Mouse (Mus musculus): Measurements from ENCODE around the gene Cnnm2. TPM values are rescaled to one million over a fixed set of nuclear protein-coding genes. Genes with fewer than 3 reads are reported as not detected.

Cnnm2 gene
- polyA plus RNA-seq, 1 experiment from 2014 or later = 4.2 TPM

- Histone ChIP-seq H3K4me1 (ENCODE audit: control insufficient read depth, insufficient read depth, low read length) (peaks cover 10% of the 10 kb centered on the region), H3K36me3 (ENCODE audit: control insufficient read depth, insufficient read depth, low read length) (no peaks in the 10 kb centered on the region), H3K4me2 (ENCODE audit: low read depth, low read length) (no peak overlapping the region), H3K27me3 (replicated peaks; ENCODE audit: control insufficient read depth, insufficient read depth, low read length) (no peaks in the 10 kb centered on the region), H3K9ac (ENCODE audit: low read depth, low read length) (no peak overlapping the region), H3K9me3 (ENCODE audit: control insufficient read depth, low read length) (no peaks in the 10 kb centered on the region), H3K27ac (replicated peaks; ENCODE audit: low read depth, low read length) (no peak overlapping the region), H3K4me3 (ENCODE audit: low read depth, low read length) (no peak overlapping the region)
- ATAC-seq (ENCODE audit: low read depth) = no peak
- DNase-seq (ENCODE audit: low spot score) = peak; percentile 44
- 29% methylated on average over 8 of the region's 8 CpGs for WGBS
Measured at GRCm38 (mm10) chr19:46794181-46794580, 32.8 kb downstream of the Cnnm2 start.

GRCm38 (mm10) chr19:46799903-46800583 lies 38.6 kb downstream of the Cnnm2 start:
- no peak overlapping the region for H3K4me2 ChIP-seq (ENCODE audit: low read depth, low read length)
- 95% methylated on average over 4 of the region's 4 CpGs for WGBS
- no peak overlapping the region for H3K4me3 ChIP-seq (ENCODE audit: low read depth, low read length)
- H3K9me3 ChIP-seq (ENCODE audit: control insufficient read depth, low read length) = no peaks in the 10 kb centered on the region
- DNase-seq (ENCODE audit: low spot score) = no peak
- H3K27ac ChIP-seq (replicated peaks; ENCODE audit: low read depth, low read length) = no peak overlapping the region
- H3K9ac ChIP-seq (ENCODE audit: low read depth, low read length) = no peak overlapping the region
- H3K27me3 ChIP-seq (replicated peaks; ENCODE audit: control insufficient read depth, insufficient read depth, low read length) = no peaks in the 10 kb centered on the region
- ATAC-seq (ENCODE audit: low read depth) = no peak
- no peaks in the 10 kb centered on the region for H3K36me3 ChIP-seq (ENCODE audit: control insufficient read depth, insufficient read depth, low read length)
- H3K4me1 ChIP-seq (ENCODE audit: control insufficient read depth, insufficient read depth, low read length) = no peaks in the 10 kb centered on the region

- H3K27me3 ChIP-seq (replicated peaks; ENCODE audit: control insufficient read depth, insufficient read depth, low read length) = no peaks in the 10 kb centered on the region
- 86% methylated on average over 7 of the region's 7 CpGs for WGBS
- no peak overlapping the region for H3K27ac ChIP-seq (replicated peaks; ENCODE audit: low read depth, low read length)
- no peak overlapping the region for H3K4me2 ChIP-seq (ENCODE audit: low read depth, low read length)
- ATAC-seq (ENCODE audit: low read depth) = no peak
- no peaks in the 10 kb centered on the region for H3K36me3 ChIP-seq (ENCODE audit: control insufficient read depth, insufficient read depth, low read length)
- DNase-seq (ENCODE audit: low spot score) = no peak
- no peaks in the 10 kb centered on the region for H3K4me1 ChIP-seq (ENCODE audit: control insufficient read depth, insufficient read depth, low read length)
- H3K9me3 ChIP-seq (ENCODE audit: control insufficient read depth, low read length) = no peaks in the 10 kb centered on the region
- no peak overlapping the region for H3K9ac ChIP-seq (ENCODE audit: low read depth, low read length)
- no peak overlapping the region for H3K4me3 ChIP-seq (ENCODE audit: low read depth, low read length)
Measured at GRCm38 (mm10) chr19:46801492-46801891, 40.1 kb downstream of the Cnnm2 start.

GRCm38 (mm10) chr19:46802306-46802705 lies 40.9 kb downstream of the Cnnm2 start:
- WGBS = 79% methylated on average over 9 of the region's 9 CpGs
- DNase-seq (ENCODE audit: low spot score) = no peak

DNA sequence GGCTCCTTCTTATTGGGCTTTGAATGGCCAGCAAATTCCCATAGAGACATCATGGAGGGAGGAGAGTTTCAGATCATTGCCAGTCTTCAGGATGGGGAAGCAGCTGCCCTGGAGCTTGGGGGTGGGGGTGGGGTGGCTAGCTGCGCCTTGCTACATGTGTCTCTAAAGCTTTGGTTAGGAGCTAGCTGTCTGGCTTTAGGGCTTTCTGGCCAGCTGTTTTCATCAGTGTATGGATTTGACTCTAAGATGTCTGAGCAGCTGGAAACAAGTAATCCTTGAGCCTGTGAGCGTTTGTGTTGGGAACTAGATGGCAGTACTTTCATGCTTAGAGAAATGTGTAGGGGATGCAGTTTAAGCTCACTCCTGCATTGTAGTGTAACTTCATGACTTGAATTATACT lies 42.3 kb downstream of the Cnnm2 start:
- Histone ChIP-seq H3K4me1 (ENCODE audit: control insufficient read depth, insufficient read depth, low read length) (no peaks in the 10 kb centered on the region), H3K4me3 (ENCODE audit: low read depth, low read length) (no peak overlapping the region), H3K36me3 (ENCODE audit: control insufficient read depth, insufficient read depth, low read length) (no peaks in the 10 kb centered on the region), H3K4me2 (ENCODE audit: low read depth, low read length) (no peak overlapping the region), H3K9ac (ENCODE audit: low read depth, low read length) (no peak overlapping the region), H3K27ac (replicated peaks; ENCODE audit: low read depth, low read length) (no peak overlapping the region), H3K9me3 (ENCODE audit: control insufficient read depth, low read length) (no peaks in the 10 kb centered on the region), H3K27me3 (replicated peaks; ENCODE audit: control insufficient read depth, insufficient read depth, low read length) (no peaks in the 10 kb centered on the region)
- DNase-seq (ENCODE audit: low spot score) (peak; percentile 62), ATAC-seq (ENCODE audit: low read depth) (no peak; the same call in 1 of the 2 replicates)
- 40% methylated on average over 2 of the region's 2 CpGs for WGBS

More at GRCm38 (mm10) chr19:46802306-46802705, 40.9 kb downstream of the Cnnm2 start:
- Histone ChIP-seq H3K4me3 (ENCODE audit: low read depth, low read length) (no peak overlapping the region), H3K27me3 (replicated peaks; ENCODE audit: control insufficient read depth, insufficient read depth, low read length) (no peaks in the 10 kb centered on the region), H3K9me3 (ENCODE audit: control insufficient read depth, low read length) (no peaks in the 10 kb centered on the region), H3K4me2 (ENCODE audit: low read depth, low read length) (no peak overlapping the region), H3K9ac (ENCODE audit: low read depth, low read length) (no peak overlapping the region), H3K36me3 (ENCODE audit: control insufficient read depth, insufficient read depth, low read length) (no peaks in the 10 kb centered on the region), H3K27ac (replicated peaks; ENCODE audit: low read depth, low read length) (no peak overlapping the region), H3K4me1 (ENCODE audit: control insufficient read depth, insufficient read depth, low read length) (no peaks in the 10 kb centered on the region)
- no peak for ATAC-seq (ENCODE audit: low read depth)

GRCm38 (mm10) chr19:46804751-46805150 lies 43.4 kb downstream of the Cnnm2 start:
- Histone ChIP-seq H3K27ac (replicated peaks; ENCODE audit: low read depth, low read length) (no peak overlapping the region), H3K27me3 (replicated peaks; ENCODE audit: control insufficient read depth, insufficient read depth, low read length) (no peaks in the 10 kb centered on the region), H3K4me1 (ENCODE audit: control insufficient read depth, insufficient read depth, low read length) (no peaks in the 10 kb centered on the region), H3K4me3 (ENCODE audit: low read depth, low read length) (no peak overlapping the region), H3K9me3 (ENCODE audit: control insufficient read depth, low read length) (no peaks in the 10 kb centered on the region), H3K36me3 (ENCODE audit: control insufficient read depth, insufficient read depth, low read length) (no peaks in the 10 kb centered on the region), H3K9ac (ENCODE audit: low read depth, low read length) (no peak overlapping the region), H3K4me2 (ENCODE audit: low read depth, low read length) (no peak overlapping the region)
- DNase-seq (ENCODE audit: low spot score) = no peak
- WGBS = 86% methylated on average over 6 of the region's 6 CpGs
- no peak for ATAC-seq (ENCODE audit: low read depth)

- H3K4me1 ChIP-seq (ENCODE audit: control insufficient read depth, insufficient read depth, low read length) = no peaks in the 10 kb centered on the region
- no peak overlapping the region for H3K27ac ChIP-seq (replicated peaks; ENCODE audit: low read depth, low read length)
- H3K4me2 ChIP-seq (ENCODE audit: low read depth, low read length) = no peak overlapping the region
- H3K27me3 ChIP-seq (replicated peaks; ENCODE audit: control insufficient read depth, insufficient read depth, low read length) = no peaks in the 10 kb centered on the region
- no peak overlapping the region for H3K4me3 ChIP-seq (ENCODE audit: low read depth, low read length)
- DNase-seq (ENCODE audit: low spot score) (no peak), ATAC-seq (ENCODE audit: low read depth) (no peak)
- no peaks in the 10 kb centered on the region for H3K36me3 ChIP-seq (ENCODE audit: control insufficient read depth, insufficient read depth, low read length)
- H3K9ac ChIP-seq (ENCODE audit: low read depth, low read length) = no peak overlapping the region
- WGBS = 67% methylated on average over 9 of the region's 9 CpGs
- no peaks in the 10 kb centered on the region for H3K9me3 ChIP-seq (ENCODE audit: control insufficient read depth, low read length)
Measured at GRCm38 (mm10) chr19:46805933-46806688, 44.7 kb downstream of the Cnnm2 start.

- H3K36me3 ChIP-seq (ENCODE audit: control insufficient read depth, insufficient read depth, low read length) = no peaks in the 10 kb centered on the region
- H3K4me1 ChIP-seq (ENCODE audit: control insufficient read depth, insufficient read depth, low read length) = no peaks in the 10 kb centered on the region
- H3K4me3 ChIP-seq (ENCODE audit: low read depth, low read length) = no peak overlapping the region
- 94% methylated on average over 5 of the region's 5 CpGs for WGBS
- H3K27me3 ChIP-seq (replicated peaks; ENCODE audit: control insufficient read depth, insufficient read depth, low read length) = no peaks in the 10 kb centered on the region
- H3K9me3 ChIP-seq (ENCODE audit: control insufficient read depth, low read length) = no peaks in the 10 kb centered on the region
- ATAC-seq (ENCODE audit: low read depth) (no peak), DNase-seq (ENCODE audit: low spot score) (no peak)
- no peak overlapping the region for H3K27ac ChIP-seq (replicated peaks; ENCODE audit: low read depth, low read length)
- H3K9ac ChIP-seq (ENCODE audit: low read depth, low read length) = no peak overlapping the region
- H3K4me2 ChIP-seq (ENCODE audit: low read depth, low read length) = no peak overlapping the region
Measured at GRCm38 (mm10) chr19:46808261-46808660, 46.9 kb downstream of the Cnnm2 start.

DNA sequence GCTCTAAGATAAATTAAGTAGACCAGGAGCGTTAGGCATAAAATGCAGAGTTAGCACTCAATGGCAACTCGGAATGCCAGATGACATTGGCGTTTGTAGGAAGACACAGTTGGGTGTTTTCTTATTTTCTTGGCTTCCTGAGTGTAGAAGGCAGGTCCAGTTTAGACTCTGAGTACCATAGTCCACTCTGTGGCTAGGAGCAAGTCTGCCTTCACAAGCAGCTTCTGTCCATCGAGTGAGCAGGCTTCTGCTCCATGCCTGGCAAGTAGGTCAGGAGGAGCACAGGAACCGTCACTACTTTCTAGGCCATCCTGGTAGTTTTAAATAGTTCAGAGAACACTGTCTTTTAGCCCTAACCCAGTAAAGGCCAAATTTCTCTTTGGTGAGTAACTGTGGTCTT lies 47.6 kb downstream of the Cnnm2 start:
- Histone ChIP-seq H3K36me3 (ENCODE audit: control insufficient read depth, insufficient read depth, low read length) (no peaks in the 10 kb centered on the region), H3K27me3 (replicated peaks; ENCODE audit: control insufficient read depth, insufficient read depth, low read length) (no peaks in the 10 kb centered on the region), H3K4me1 (ENCODE audit: control insufficient read depth, insufficient read depth, low read length) (no peaks in the 10 kb centered on the region), H3K9me3 (ENCODE audit: control insufficient read depth, low read length) (no peaks in the 10 kb centered on the region), H3K4me2 (ENCODE audit: low read depth, low read length) (no peak overlapping the region), H3K9ac (ENCODE audit: low read depth, low read length) (no peak overlapping the region), H3K4me3 (ENCODE audit: low read depth, low read length) (no peak overlapping the region), H3K27ac (replicated peaks; ENCODE audit: low read depth, low read length) (no peak overlapping the region)
- DNase-seq (ENCODE audit: low spot score) = no peak
- ATAC-seq (ENCODE audit: low read depth) = no peak
- 86% methylated on average over 5 of the region's 5 CpGs for WGBS

Data from embryonic facial prominence, embryonic 14.5 days (tissue).